13 mouse cellular contexts compared by ENCODE assay signal in genomic region chr3:104006896-104007466, GRCm38 (mm10). TPM values are rescaled to one million over a fixed set of nuclear protein-coding genes. Genes with fewer than 3 reads are reported as not detected.
DNase-seq lines count a peak whose midpoint lies in the region; ATAC-seq and TF ChIP-seq lines count a peak whose summit lies in the region.
"Had no signal": no experiment of that assay in that cellular context is flagged by ENCODE, and none has a peak within 500 bp of the region (broad histone marks: within the 10 kb centered on the region; RNA-seq: fewer than 3 reads in every experiment).

No protein-coding gene starts in this region.

- TF ChIP-seq CTCF in cerebellum, adult 2 months (IDR thresholded peaks at IDR 0.05; ENCODE audit: borderline replicate concordance, insufficient read depth, low read depth, low read length) = no peak; the same call in 1 of the 2 replicates

- 0 out of 2 replicates have a peak, but pooled peaks have one; percentile 41 for ATAC-seq in neural tube, embryonic 14.5 days (ENCODE audit: low read depth)
- no peak for ATAC-seq in neural tube, embryonic 15.5 days (ENCODE audit: low FRiP score)
- ATAC-seq: intestine, embryonic 16.5 days had no signal

- peak; percentile 67 for DNase-seq in heart, adult 11 months
- DNase-seq in heart, postnatal 14 days = no peak
- DNase-seq in cerebellum, adult 2 months = peak; percentile 34 to 42
- DNase-seq in adrenal gland, adult 18-20 months (ENCODE audit: low spot score in 2 of 2) = no peak
- DNase-seq in urinary bladder, adult 2 months (ENCODE audit: low spot score) = no peak
- DNase-seq: thymus, adult 18-20 months had no signal

- no peaks in the 10 kb centered on the region for H3K4me1 ChIP-seq in neural tube, embryonic 14.5 days (ENCODE audit: control insufficient read depth, insufficient read depth, low read length)
- H3K4me1 ChIP-seq in neural tube, embryonic 15.5 days = no peaks in the 10 kb centered on the region
- peaks cover 3% of the 10 kb centered on the region for H3K4me1 ChIP-seq in cerebellum, adult 2 months (ENCODE audit: control insufficient read depth, insufficient read depth, low read length)
- H3K4me1 ChIP-seq: heart, embryonic 15.5 days; hindbrain, embryonic 12.5 days; kidney, embryonic 15.5 days had no signal

- H3K27me3 ChIP-seq in neural tube, embryonic 14.5 days (ENCODE audit: control insufficient read depth, insufficient read depth, low read length) = no peaks in the 10 kb centered on the region
- no peaks in the 10 kb centered on the region for H3K27me3 ChIP-seq in neural tube, embryonic 15.5 days (replicated peaks)
- H3K27me3 ChIP-seq in cerebellum, adult 2 months (ENCODE audit: control insufficient read depth, insufficient read depth, low read length) = no peaks in the 10 kb centered on the region
- H3K27me3 ChIP-seq: heart, embryonic 15.5 days; hindbrain, embryonic 12.5 days; kidney, embryonic 15.5 days had no signal

- WGBS in neural tube, embryonic 14.5 days = 65% methylated on average over 8 of the region's 8 CpGs
- 58% methylated on average over 8 of the region's 8 CpGs for WGBS in neural tube, embryonic 15.5 days
- 39% methylated on average over 8 of the region's 8 CpGs for WGBS in cerebellum, adult 2 months

- intact Hi-C loops in heart, postnatal 14 days (cut with DNase I) = no loop called here

- H3K9ac ChIP-seq in neural tube, embryonic 14.5 days (replicated peaks; ENCODE audit: low read depth, low read length) = no peak overlapping the region
- no peak overlapping the region for H3K9ac ChIP-seq in neural tube, embryonic 15.5 days (replicated peaks)
- H3K9ac ChIP-seq: heart, embryonic 15.5 days; hindbrain, embryonic 12.5 days; kidney, embryonic 15.5 days had no signal

- H3K9me3 ChIP-seq in neural tube, embryonic 14.5 days (ENCODE audit: control insufficient read depth, low read length) = no peaks in the 10 kb centered on the region
- no peaks in the 10 kb centered on the region for H3K9me3 ChIP-seq in neural tube, embryonic 15.5 days (replicated peaks)
- H3K9me3 ChIP-seq: heart, embryonic 15.5 days; hindbrain, embryonic 12.5 days; kidney, embryonic 15.5 days had no signal

- no peak overlapping the region for H3K4me3 ChIP-seq in neural tube, embryonic 14.5 days (ENCODE audit: low read depth, low read length)
- no peak overlapping the region for H3K4me3 ChIP-seq in neural tube, embryonic 15.5 days (replicated peaks)
- H3K4me3 ChIP-seq in cerebellum, adult 2 months (replicated peaks; ENCODE audit: insufficient read depth, low read depth, low read length) = no peak overlapping the region
- H3K4me3 ChIP-seq: erythroblast, embryonic 14.5 days; heart, embryonic 15.5 days; hindbrain, embryonic 12.5 days; kidney, embryonic 15.5 days had no signal

- peaks cover 25% of the 10 kb centered on the region for H3K36me3 ChIP-seq in neural tube, embryonic 14.5 days (ENCODE audit: control insufficient read depth, insufficient read depth, low read length)
- H3K36me3 ChIP-seq in neural tube, embryonic 15.5 days = peaks cover 32% of the 10 kb centered on the region

- no peak overlapping the region for H3K27ac ChIP-seq in neural tube, embryonic 14.5 days (ENCODE audit: low read depth, low read length)
- no peak overlapping the region for H3K27ac ChIP-seq in neural tube, embryonic 15.5 days (replicated peaks)
- H3K27ac ChIP-seq in cerebellum, adult 2 months (ENCODE audit: insufficient read depth, low read length) = no peak overlapping the region
- H3K27ac ChIP-seq: heart, embryonic 15.5 days; hindbrain, embryonic 12.5 days; kidney, embryonic 15.5 days had no signal

- no peak overlapping the region for H3K4me2 ChIP-seq in neural tube, embryonic 14.5 days (ENCODE audit: low read depth, low read length)
- H3K4me2 ChIP-seq in neural tube, embryonic 15.5 days = no peak overlapping the region
- H3K4me2 ChIP-seq: heart, embryonic 15.5 days; hindbrain, embryonic 12.5 days; kidney, embryonic 15.5 days had no signal

- TF ChIP-seq POLR2A in cerebellum, adult 2 months (IDR thresholded peaks at IDR 0.05; ENCODE audit: borderline replicate concordance, insufficient read depth, low read length) = no peak

RNA-seq across cellular contexts. Expression of gene Phtf1, which starts 39.1 kb away (rescaled TPM):
- total RNA-seq in heart, postnatal 14 days (2021) = 10 to 100 TPM; 10.1 to 11.2 TPM
- polyA plus RNA-seq in neural tube, embryonic 14.5 days (2014; fragmentation: Nextera tagmentation; extraction: Ambion mirVana) = 27.3 and 33.4 TPM in 2 replicates
- 21.8 and 22.8 TPM in 2 replicates for polyA plus RNA-seq in neural tube, embryonic 15.5 days (2015; fragmentation: Nextera tagmentation; extraction: Ambion mirVana)
- polyA plus RNA-seq in cerebellum, adult 2 months (2012; rRNA removed) = 22.2 and 24.7 TPM in 2 replicates
- 10 to 100 TPM; 15.8 to 17.4 TPM for total RNA-seq in adrenal gland, adult 18-20 months (2021)
- 12.0 and 13.6 TPM in 2 replicates for polyA plus RNA-seq in urinary bladder, adult 2 months (2012; rRNA removed)

Comparison
In these comparisons a context has a peak if more than half of its experiments do, and no peak if none do; other contexts are left out.
1. DNase-seq: peak in heart, adult 11 months (single experiment) and cerebellum, adult 2 months (2 of 2); none in heart, postnatal 14 days (0 of 2), adrenal gland, adult 18-20 months (0 of 2) and urinary bladder, adult 2 months (single experiment).